Mouse (Mus musculus) cerebellum, adult 9-11 months (tissue): ENCODE measurements around the gene Cebpa.

Experiments
- DNase-seq: peaks from one replicate; pipeline ENCODE4 v3.0.0; 2022

Cebpa gene

GRCm38 (mm10) chr7:35118841-35119413, at the start of gene Cebpa:
Cebpa (plus strand) TSS chr7:35119293.
- DNase-seq = peak; percentile 85

GRCm38 (mm10) chr7:35076645-35077044, 42.4 kb upstream of the Cebpa start:
- DNase-seq = no peak

GRCm38 (mm10) chr7:35080843-35081338, 38.2 kb upstream of the Cebpa start:
- DNase-seq = no peak

- DNase-seq = no peak
These were observed 37.5 kb upstream of the Cebpa start for GRCm38 (mm10) chr7:35081406-35082104.

GRCm38 (mm10) chr7:35084565-35085360, 34.3 kb upstream of the Cebpa start:
- no peak for DNase-seq

- peak; percentile 18 for DNase-seq
These were observed 32.7 kb upstream of the Cebpa start for GRCm38 (mm10) chr7:35086271-35086861.

- no peak for DNase-seq
These were observed 28.5 kb upstream of the Cebpa start for GRCm38 (mm10) chr7:35090550-35090949.

GRCm38 (mm10) chr7:35094975-35095678, 24.0 kb upstream of the Cebpa start:
- DNase-seq = no peak

GRCm38 (mm10) chr7:35098777-35099176, 20.3 kb upstream of the Cebpa start:
- DNase-seq = no peak

GRCm38 (mm10) chr7:35099528-35099927, 19.6 kb upstream of the Cebpa start:
- no peak for DNase-seq

- no peak for DNase-seq
These were observed 12.5 kb upstream of the Cebpa start for GRCm38 (mm10) chr7:35106614-35107013.

GRCm38 (mm10) chr7:35107630-35108029, 11.5 kb upstream of the Cebpa start:
- DNase-seq = no peak

GRCm38 (mm10) chr7:35108046-35108445, 11.0 kb upstream of the Cebpa start:
- DNase-seq = no peak

GRCm38 (mm10) chr7:35108663-35109062, 10.4 kb upstream of the Cebpa start:
- no peak for DNase-seq

GRCm38 (mm10) chr7:35113136-35113535, 6.0 kb upstream of the Cebpa start:
- no peak for DNase-seq

GRCm38 (mm10) chr7:35113721-35114120, 5.4 kb upstream of the Cebpa start:
- DNase-seq = no peak

GRCm38 (mm10) chr7:35116524-35116923, 2.6 kb upstream of the Cebpa start:
- DNase-seq = no peak

GRCm38 (mm10) chr7:35117052-35117451, 2.0 kb upstream of the Cebpa start:
- DNase-seq = no peak

- no peak for DNase-seq
These were observed 1.4 kb upstream of the Cebpa start for GRCm38 (mm10) chr7:35117761-35118098.

- DNase-seq = peak; percentile 50
These were observed 853 bp upstream of the Cebpa start for GRCm38 (mm10) chr7:35118099-35118781.

- no peak for DNase-seq
These were observed 533 bp downstream of the Cebpa start for GRCm38 (mm10) chr7:35119506-35120145.
